Mouse (Mus musculus) ES-E14 (cell line): ENCODE measurements around the gene Ss18l2. TPM values are rescaled to one million over a fixed set of nuclear protein-coding genes. Genes with fewer than 3 reads are reported as not detected.

Experiments
- DNase-seq: peaks from one replicate; pipeline ENCODE4 v3.0.0-alpha.2; 2013; ENCODE audit warnings: low read depth, low spot score
- H3K27ac ChIP-seq: 2 replicates; pipeline ENCODE4 v1.5.1; 2012; ENCODE audit warnings: low read depth, mild to moderate bottlenecking, low read length, moderate library complexity, mixed read lengths; ENCODE audit not compliant: poor library complexity, insufficient read depth, severe bottlenecking
- H3K36me3 ChIP-seq: 2 replicates; pipeline ENCODE4 v1.6.1; 2012; ENCODE audit warnings: mild to moderate bottlenecking, low read length, moderate library complexity, mixed read lengths; ENCODE audit not compliant: control insufficient read depth, poor library complexity, insufficient read depth, severe bottlenecking
- H3K4me1 ChIP-seq, 2 experiments: fragments of 150-350 bp in 1 of 2; sonication (generic) in 1 of 2; 2 replicates each; pipeline ENCODE4 v1.6.1; 2012; ENCODE audit warnings: low read length in 2 of 2, mild to moderate bottlenecking in 1 of 2, mixed read lengths in 1 of 2; ENCODE audit not compliant: control insufficient read depth in 2 of 2, insufficient read depth in 2 of 2, poor library complexity in 1 of 2
- H3K4me3 ChIP-seq, 2 experiments: fragments of 150-350 bp in 1 of 2; sonication (generic) in 1 of 2; 2 replicates each; pipeline ENCODE4 v1.5.1; 2012; ENCODE audit warnings: low read length in 2 of 2, low read depth in 1 of 2, mild to moderate bottlenecking in 1 of 2, mixed read lengths in 1 of 2; ENCODE audit not compliant: insufficient read depth in 1 of 2, poor library complexity in 1 of 2, severe bottlenecking in 1 of 2
- H3K9ac ChIP-seq: 2 replicates; pipeline ENCODE4 v1.6.1; 2012; ENCODE audit warnings: low read depth, mild to moderate bottlenecking, low read length, mixed read lengths; ENCODE audit not compliant: poor library complexity, insufficient read depth, severe bottlenecking
- H3K9me3 ChIP-seq: fragments of 150-350 bp; sonication (generic); 2 replicates; pipeline ENCODE4 v1.6.1; 2012; ENCODE audit warnings: low read depth, mild to moderate bottlenecking, low read length; ENCODE audit not compliant: control insufficient read depth, insufficient read depth
- CHD2 ChIP-seq: IDR thresholded peaks from 2 replicates; pipeline ENCODE4 v1.6.1; 2014; ENCODE audit warnings: mild to moderate bottlenecking, low read depth, low read length, inconsistent platforms
- HCFC1 ChIP-seq: IDR thresholded peaks from 2 replicates; pipeline ENCODE4 v1.6.1; 2012; ENCODE audit warnings: low read length, inconsistent platforms, borderline replicate concordance; ENCODE audit not compliant: insufficient read depth
- MAFK ChIP-seq: IDR thresholded peaks from 2 replicates; pipeline ENCODE4 v1.6.1; 2014; ENCODE audit warnings: mild to moderate bottlenecking, low read depth, low read length, inconsistent platforms; ENCODE audit not compliant: insufficient read depth
- ZC3H11A ChIP-seq: IDR thresholded peaks from 2 replicates; pipeline ENCODE4 v1.6.1; 2012; ENCODE audit warnings: low read depth, mild to moderate bottlenecking, inconsistent platforms, low read length, borderline replicate concordance
- ZNF384 ChIP-seq: IDR thresholded peaks from 2 replicates; pipeline ENCODE4 v1.6.1; 2012; ENCODE audit warnings: low read depth, low read length, inconsistent platforms
- in situ Hi-C, 2 experiments: fragments of 600-800 bp; cut with MboI; formaldehyde crosslinking; loops; one replicate each; pipeline ENCODE4 v1.15.1; 2025; ENCODE audit warnings: low sequenced_read_pairs in 2 of 2, inconsistent platforms in 1 of 2; ENCODE audit not compliant: unreplicated experiment in 2 of 2
- total RNA-seq: library from RNA; depleted of rRNA; stranded (reverse); fragments of 300-350 nt; gene quantifications from 2 replicates; pipeline ENCODE4 v1.2.3, GENCODE M21; 2012

Gene Ss18l2
- total RNA-seq, 1 experiment: 40.8 TPM

- Histone ChIP-seq H3K9ac (peak overlapping the region; percentile 89), H3K36me3 (no peaks in the 10 kb centered on the region), H3K4me1 (no peaks in the 10 kb centered on the region), H3K27ac (no peak overlapping the region; the same call in 1 of the 2 replicates), H3K4me3 (peak overlapping the region; percentile 91 to 97), H3K9me3 (no peaks in the 10 kb centered on the region)
- no peak for DNase-seq
- TF ChIP-seq ZNF384: no peak
- TF ChIP-seq MAFK: no peak
- no peak for TF ChIP-seq ZC3H11A
- TF ChIP-seq CHD2: no peak
- no peak for TF ChIP-seq HCFC1
- in situ Hi-C loops: no loop called here
Measured at GRCm38 (mm10) chr9:121710584-121710975, 451 bp downstream of the Ss18l2 start.

GRCm38 (mm10) chr9:121717048-121717447, 6.9 kb downstream of the Ss18l2 start:
- Histone ChIP-seq H3K36me3 (no peaks in the 10 kb centered on the region), H3K4me1 (no peaks in the 10 kb centered on the region), H3K27ac (no peak overlapping the region), H3K9ac (no peak overlapping the region), H3K9me3 (no peaks in the 10 kb centered on the region), H3K4me3 (no peak overlapping the region)
- TF ChIP-seq MAFK (no peak), ZNF384 (no peak), CHD2 (no peak), ZC3H11A (no peak), HCFC1 (no peak)
- no peak for DNase-seq
- in situ Hi-C loops: no loop called here

- H3K4me3 ChIP-seq: peak overlapping the region; percentile 54 to 62
- H3K27ac ChIP-seq: peak overlapping the region; percentile 4; the same call in 1 of the 2 replicates
Measured at GRCm38 (mm10) chr9:121718070-121718705, 8.1 kb downstream of the Ss18l2 start.

GRCm38 (mm10) chr9:121718792-121719318, 8.7 kb downstream of the Ss18l2 start, which contains the start of gene Nktr:
Gene Nktr, plus strand, starts transcription at chr9:121719169.
- Histone ChIP-seq H3K27ac (peak within 1 kb of the TSS; percentile 4; the same call in 1 of the 2 replicates), H3K9me3 (no peaks in the 10 kb centered on the region), H3K4me1 (no peaks in the 10 kb centered on the region), H3K9ac (peak within 1 kb of the TSS; percentile 89), H3K36me3 (no peaks in the 10 kb centered on the region), H3K4me3 (peak within 1 kb of the TSS; percentile 89 to 92)
- peak; percentile 96 for DNase-seq
- in situ Hi-C loops: no loop called here
- TF ChIP-seq CHD2 (peak; percentile 94), MAFK (no peak)

More at GRCm38 (mm10) chr9:121718070-121718705, 8.1 kb downstream of the Ss18l2 start:
- no peak for DNase-seq
- Histone ChIP-seq H3K9ac (peak overlapping the region; percentile 85), H3K9me3 (no peaks in the 10 kb centered on the region), H3K36me3 (no peaks in the 10 kb centered on the region), H3K4me1 (no peaks in the 10 kb centered on the region)
- TF ChIP-seq ZC3H11A (no peak), HCFC1 (no peak)
- in situ Hi-C loops: no loop called here
